Mouse (Mus musculus): ENCODE data around the gene Eps15l1. TPM values are rescaled to one million over a fixed set of nuclear protein-coding genes. Genes with fewer than 3 reads are reported as not detected.

Eps15l1 gene
- polyA plus RNA-seq, 1 experiment: 22.8 TPM

- H3K36me3 ChIP-seq (ENCODE audit: control insufficient read depth, insufficient read depth): no peaks in the 10 kb centered on the region
- no peak overlapping the region for H3K4me2 ChIP-seq (ENCODE audit: low read depth)
- H3K27me3 ChIP-seq (ENCODE audit: control insufficient read depth, insufficient read depth, insufficient read length): no peaks in the 10 kb centered on the region
- no peak overlapping the region for H3K4me3 ChIP-seq
- H3ac ChIP-seq (ENCODE audit: control insufficient read depth, insufficient read length): no peak overlapping the region
- H3K79me2 ChIP-seq (ENCODE audit: control insufficient read depth, insufficient read depth): peaks cover 10% of the 10 kb centered on the region
- TF ChIP-seq MYOG (IDR thresholded peaks at IDR 0.05; ENCODE audit: control insufficient read depth in 1 of 3, insufficient read depth in 1 of 3, insufficient read length in 2 of 3, low read depth in 2 of 3): no peak
- TF ChIP-seq CEBPB (IDR thresholded peaks at IDR 0.05; ENCODE audit: insufficient read depth, poor library complexity, severe bottlenecking): no peak
- no peak for TF ChIP-seq USF1 (IDR thresholded peaks at IDR 0.05; ENCODE audit: low read depth)
Observed at GRCm38 (mm10) chr8:72324036-72324706, 97.1 kb downstream of the Eps15l1 start.

GRCm38 (mm10) chr8:72323131-72323725 lies 98.0 kb downstream of the Eps15l1 start:
- no peaks in the 10 kb centered on the region for H3K36me3 ChIP-seq (ENCODE audit: control insufficient read depth, insufficient read depth)
- TF ChIP-seq TCF3 (IDR thresholded peaks at IDR 0.05; ENCODE audit: insufficient read length, low read depth) (no peak), POLR2A (IDR thresholded peaks at IDR 0.05; ENCODE audit: insufficient read length, low read depth) (no peak), CEBPB (IDR thresholded peaks at IDR 0.05; ENCODE audit: insufficient read depth, poor library complexity, severe bottlenecking) (no peak), POLR2AphosphoS2 (IDR thresholded peaks at IDR 0.05; ENCODE audit: insufficient read length, low read depth) (no peak), TCF12 (IDR thresholded peaks at IDR 0.05; ENCODE audit: insufficient read depth, poor library complexity, severe bottlenecking) (no peak), E2F4 (IDR thresholded peaks at IDR 0.05; ENCODE audit: insufficient read depth) (no peak), REST (IDR thresholded peaks at IDR 0.05; ENCODE audit: insufficient read depth, insufficient read length) (no peak), MYOG (IDR thresholded peaks at IDR 0.05; ENCODE audit: control insufficient read depth in 1 of 3, insufficient read depth in 1 of 3, insufficient read length in 2 of 3, low read depth in 2 of 3) (no peak), MYOD1 (IDR thresholded peaks at IDR 0.05; ENCODE audit: control insufficient read depth in 1 of 3, insufficient read length in 2 of 3, low read depth in 2 of 3) (no peak), SRF (IDR thresholded peaks at IDR 0.05; ENCODE audit: control insufficient read depth, insufficient read length, low read depth) (no peak), USF1 (IDR thresholded peaks at IDR 0.05; ENCODE audit: low read depth) (no peak), MAX (IDR thresholded peaks at IDR 0.05; ENCODE audit: low read depth) (no peak)
- H3K27me3 ChIP-seq (ENCODE audit: control insufficient read depth, insufficient read depth, insufficient read length): no peaks in the 10 kb centered on the region
- no peak overlapping the region for H3K4me3 ChIP-seq
- H3K79me2 ChIP-seq (ENCODE audit: control insufficient read depth, insufficient read depth): peaks cover 10% of the 10 kb centered on the region
- no peak overlapping the region for H3K4me2 ChIP-seq (ENCODE audit: low read depth)
- no peak overlapping the region for H3ac ChIP-seq (ENCODE audit: control insufficient read depth, insufficient read length)

- Histone ChIP-seq H3K79me2 (ENCODE audit: control insufficient read depth, insufficient read depth) (peaks cover 10% of the 10 kb centered on the region), H3ac (ENCODE audit: control insufficient read depth, insufficient read length) (no peak overlapping the region), H3K27me3 (ENCODE audit: control insufficient read depth, insufficient read depth, insufficient read length) (no peaks in the 10 kb centered on the region), H3K36me3 (ENCODE audit: control insufficient read depth, insufficient read depth) (no peaks in the 10 kb centered on the region), H3K4me2 (ENCODE audit: low read depth) (peak overlapping the region; percentile 9), H3K4me3 (no peak overlapping the region)
- TF ChIP-seq MYOG (IDR thresholded peaks at IDR 0.05; ENCODE audit: control insufficient read depth in 1 of 3, insufficient read depth in 1 of 3, insufficient read length in 2 of 3, low read depth in 2 of 3) (no peak), E2F4 (IDR thresholded peaks at IDR 0.05; ENCODE audit: insufficient read depth) (no peak), SRF (IDR thresholded peaks at IDR 0.05; ENCODE audit: control insufficient read depth, insufficient read length, low read depth) (no peak), USF1 (IDR thresholded peaks at IDR 0.05; ENCODE audit: low read depth) (no peak), TCF3 (IDR thresholded peaks at IDR 0.05; ENCODE audit: insufficient read length, low read depth) (no peak), MYOD1 (IDR thresholded peaks at IDR 0.05; ENCODE audit: control insufficient read depth in 1 of 3, insufficient read length in 2 of 3, low read depth in 2 of 3) (no peak), REST (IDR thresholded peaks at IDR 0.05; ENCODE audit: insufficient read depth, insufficient read length) (no peak), MAX (IDR thresholded peaks at IDR 0.05; ENCODE audit: low read depth) (no peak), CEBPB (IDR thresholded peaks at IDR 0.05; ENCODE audit: insufficient read depth, poor library complexity, severe bottlenecking) (no peak), POLR2AphosphoS2 (IDR thresholded peaks at IDR 0.05; ENCODE audit: insufficient read length, low read depth) (no peak), POLR2A (IDR thresholded peaks at IDR 0.05; ENCODE audit: insufficient read length, low read depth) (no peak), TCF12 (IDR thresholded peaks at IDR 0.05; ENCODE audit: insufficient read depth, poor library complexity, severe bottlenecking) (no peak)
Observed at GRCm38 (mm10) chr8:72322471-72322889, 98.8 kb downstream of the Eps15l1 start.

GRCm38 (mm10) chr8:72321635-72322441 lies 99.4 kb downstream of the Eps15l1 start:
- Histone ChIP-seq H3K4me3 (no peak overlapping the region), H3K4me2 (ENCODE audit: low read depth) (peak overlapping the region; percentile 75), H3ac (ENCODE audit: control insufficient read depth, insufficient read length) (no peak overlapping the region), H3K79me2 (ENCODE audit: control insufficient read depth, insufficient read depth) (peaks cover 10% of the 10 kb centered on the region), H3K27me3 (ENCODE audit: control insufficient read depth, insufficient read depth, insufficient read length) (no peaks in the 10 kb centered on the region), H3K36me3 (ENCODE audit: control insufficient read depth, insufficient read depth) (no peaks in the 10 kb centered on the region)
- TF ChIP-seq TCF3 (IDR thresholded peaks at IDR 0.05; ENCODE audit: insufficient read length, low read depth) (no peak), SRF (IDR thresholded peaks at IDR 0.05; ENCODE audit: control insufficient read depth, insufficient read length, low read depth) (no peak), MAX (IDR thresholded peaks at IDR 0.05; ENCODE audit: low read depth) (no peak), E2F4 (IDR thresholded peaks at IDR 0.05; ENCODE audit: insufficient read depth) (no peak), POLR2AphosphoS2 (IDR thresholded peaks at IDR 0.05; ENCODE audit: insufficient read length, low read depth) (no peak), USF1 (IDR thresholded peaks at IDR 0.05; ENCODE audit: low read depth) (no peak), POLR2A (IDR thresholded peaks at IDR 0.05; ENCODE audit: insufficient read length, low read depth) (no peak), CEBPB (IDR thresholded peaks at IDR 0.05; ENCODE audit: insufficient read depth, poor library complexity, severe bottlenecking) (no peak), REST (IDR thresholded peaks at IDR 0.05; ENCODE audit: insufficient read depth, insufficient read length) (no peak), MYOD1 (IDR thresholded peaks at IDR 0.05; ENCODE audit: control insufficient read depth in 1 of 3, insufficient read length in 2 of 3, low read depth in 2 of 3) (no peak), MYOG (IDR thresholded peaks at IDR 0.05; ENCODE audit: control insufficient read depth in 1 of 3, insufficient read depth in 1 of 3, insufficient read length in 2 of 3, low read depth in 2 of 3) (no peak), TCF12 (IDR thresholded peaks at IDR 0.05; ENCODE audit: insufficient read depth, poor library complexity, severe bottlenecking) (no peak)
